Mouse (Mus musculus): ENCODE measurements around the gene Dda1. TPM values are rescaled to one million over a fixed set of nuclear protein-coding genes. Genes with fewer than 3 reads are reported as not detected.

The Dda1 gene
- polyA plus RNA-seq, 1 experiment = 38.2 TPM

DNA sequence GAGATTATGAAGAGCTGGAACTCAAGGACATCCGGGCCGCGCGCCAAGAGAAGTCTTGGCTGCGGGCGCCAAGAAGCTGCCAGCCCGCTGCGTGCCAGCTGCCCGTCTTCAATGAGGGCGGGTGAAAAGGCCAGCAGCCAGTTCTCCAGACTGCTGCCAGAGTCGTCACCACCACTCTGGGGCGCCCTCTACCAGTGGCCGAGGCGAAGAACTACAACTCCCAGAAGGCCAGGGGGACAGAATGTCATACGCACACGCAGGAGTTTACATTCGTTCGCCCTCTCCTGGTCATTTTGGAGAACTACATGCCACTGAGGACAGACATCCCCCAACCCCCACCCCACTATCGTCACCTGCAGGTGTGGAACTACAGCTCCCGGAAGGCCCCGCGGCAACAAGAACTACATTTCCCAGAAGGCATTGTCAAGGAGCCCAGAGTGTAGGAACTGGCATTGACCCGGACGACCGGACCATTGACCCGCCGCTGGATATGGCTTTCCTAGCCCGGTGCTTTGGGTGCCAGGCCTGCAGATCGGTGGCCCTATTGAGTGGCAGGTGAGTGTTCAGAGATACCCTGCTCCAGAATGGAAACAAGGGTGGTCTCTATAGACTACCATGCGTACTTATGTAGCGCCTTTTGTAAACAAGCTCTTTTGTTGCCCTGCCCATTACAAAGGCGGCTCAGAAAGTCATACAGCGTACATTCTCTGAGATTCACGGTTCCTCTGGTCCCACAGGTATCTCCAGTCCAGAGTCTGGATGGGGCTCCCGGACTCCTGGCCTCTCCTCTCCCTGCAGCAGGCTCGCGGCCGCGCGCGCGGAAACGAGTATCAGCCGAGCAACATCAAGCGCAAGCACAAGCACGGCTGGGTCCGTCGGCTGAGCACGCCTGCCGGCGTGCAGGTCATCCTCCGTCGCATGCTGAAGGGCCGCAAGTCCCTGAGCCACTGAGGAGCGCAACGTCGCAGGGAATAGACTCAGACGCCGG lies 4.2 kb upstream of the Dda1 start, which contains the start of gene Mrpl34:
Mrpl34 (plus strand) TSS at position 447 of the 988 bp plus-strand sequence.
- peak; percentile 94 for TF ChIP-seq CTCF (IDR thresholded peaks at IDR 0.05; ENCODE audit: low read depth, low read length)
- peak; percentile 64 for TF ChIP-seq POLR2A (IDR thresholded peaks at IDR 0.05; ENCODE audit: insufficient read depth, low read length)
- TF ChIP-seq EP300 (IDR thresholded peaks at IDR 0.05; ENCODE audit: insufficient read depth, low read depth, low read length) = no peak
- peak within 1 kb of the TSS; percentile 91 for H3K4me3 ChIP-seq (ENCODE audit: low read depth, low read length)
- peak within 1 kb of the TSS; percentile 84 for H3K9ac ChIP-seq (ENCODE audit: low read depth, poor library complexity, severe bottlenecking)
- H3K9me3 ChIP-seq (replicated peaks; ENCODE audit: control insufficient read depth, insufficient read depth, low read length, poor library complexity, severe bottlenecking) = no peaks in the 10 kb centered on the region
- peaks cover 3% of the 10 kb centered on the region; the same call in 1 of the 2 replicates for H3K36me3 ChIP-seq (ENCODE audit: control insufficient read depth, insufficient read depth, low read length, poor library complexity, severe bottlenecking)
- H3K27ac ChIP-seq (ENCODE audit: insufficient read depth, low read length) = peak within 1 kb of the TSS; percentile 3; the same call in 1 of the 2 replicates
- H3K27me3 ChIP-seq (ENCODE audit: control insufficient read depth, insufficient read depth, low read length, poor library complexity, severe bottlenecking) = 0 out of 2 replicates have a peak, but pooled peaks cover 2% of the 10 kb centered on the region
- H3K4me1 ChIP-seq (ENCODE audit: control insufficient read depth, insufficient read depth, low read length) = peaks cover 2% of the 10 kb centered on the region

DNA sequence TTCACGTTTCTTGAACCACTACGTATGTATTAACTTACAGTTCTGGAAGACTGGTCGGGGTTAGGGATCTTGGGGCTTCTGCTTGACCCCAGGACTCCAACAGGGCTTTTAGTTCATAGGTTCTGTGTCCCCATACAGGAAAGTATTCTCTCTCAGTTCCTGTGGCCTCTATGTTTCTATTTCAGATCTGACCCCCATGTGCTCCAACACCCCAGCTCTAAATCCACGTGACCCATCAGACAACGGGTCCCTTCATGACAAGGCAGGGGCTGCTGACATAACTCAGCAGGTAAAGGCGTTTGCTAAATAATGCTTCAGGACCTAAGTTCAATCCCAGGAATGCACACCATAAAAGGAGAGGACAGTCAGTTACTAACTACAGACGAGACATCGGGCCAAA lies 3.3 kb upstream of the Dda1 start:
- 0 out of 2 replicates have a peak overlapping the region, but pooled peaks have one; percentile 91 for H3K4me3 ChIP-seq (ENCODE audit: low read depth, low read length)
- peaks cover 3% of the 10 kb centered on the region; the same call in 1 of the 2 replicates for H3K36me3 ChIP-seq (ENCODE audit: control insufficient read depth, insufficient read depth, low read length, poor library complexity, severe bottlenecking)
- peaks cover 4% of the 10 kb centered on the region for H3K4me1 ChIP-seq (ENCODE audit: control insufficient read depth, insufficient read depth, low read length)
- H3K9me3 ChIP-seq (replicated peaks; ENCODE audit: control insufficient read depth, insufficient read depth, low read length, poor library complexity, severe bottlenecking) = no peaks in the 10 kb centered on the region
- peak overlapping the region; percentile 84 for H3K9ac ChIP-seq (ENCODE audit: low read depth, poor library complexity, severe bottlenecking)
- TF ChIP-seq CTCF (IDR thresholded peaks at IDR 0.05; ENCODE audit: low read depth, low read length) = no peak
- no peak for TF ChIP-seq EP300 (IDR thresholded peaks at IDR 0.05; ENCODE audit: insufficient read depth, low read depth, low read length)
- no peak for TF ChIP-seq POLR2A (IDR thresholded peaks at IDR 0.05; ENCODE audit: insufficient read depth, low read length)
- no peak overlapping the region for H3K27ac ChIP-seq (ENCODE audit: insufficient read depth, low read length)
- 0 out of 2 replicates have a peak, but pooled peaks cover 2% of the 10 kb centered on the region for H3K27me3 ChIP-seq (ENCODE audit: control insufficient read depth, insufficient read depth, low read length, poor library complexity, severe bottlenecking)

DNA sequence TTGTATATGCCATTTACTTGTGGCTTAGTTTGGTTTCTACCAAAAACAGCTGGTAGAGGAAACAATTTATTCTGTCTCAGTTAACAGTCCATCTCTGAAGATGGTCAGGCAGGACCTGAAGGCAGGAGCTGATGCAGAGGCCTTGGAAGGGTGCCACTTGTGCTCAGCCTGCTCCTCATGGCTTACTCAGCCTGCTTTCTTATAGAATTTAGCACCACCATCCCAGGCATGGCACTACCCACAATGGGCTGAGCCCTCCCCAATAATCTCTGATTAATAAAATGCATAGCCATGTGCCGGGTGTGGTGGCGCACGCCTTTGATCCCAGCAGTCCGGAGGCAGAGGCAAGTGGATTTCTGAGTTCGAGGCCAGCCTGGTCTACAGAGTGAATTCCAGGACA lies 2.8 kb upstream of the Dda1 start:
- Histone ChIP-seq H3K9ac (ENCODE audit: low read depth, poor library complexity, severe bottlenecking) (no peak overlapping the region), H3K27me3 (ENCODE audit: control insufficient read depth, insufficient read depth, low read length, poor library complexity, severe bottlenecking) (0 out of 2 replicates have a peak, but pooled peaks cover 2% of the 10 kb centered on the region), H3K4me3 (ENCODE audit: low read depth, low read length) (no peak overlapping the region), H3K4me1 (ENCODE audit: control insufficient read depth, insufficient read depth, low read length) (peaks cover 4% of the 10 kb centered on the region), H3K36me3 (ENCODE audit: control insufficient read depth, insufficient read depth, low read length, poor library complexity, severe bottlenecking) (peaks cover 3% of the 10 kb centered on the region; the same call in 1 of the 2 replicates), H3K9me3 (replicated peaks; ENCODE audit: control insufficient read depth, insufficient read depth, low read length, poor library complexity, severe bottlenecking) (no peaks in the 10 kb centered on the region), H3K27ac (ENCODE audit: insufficient read depth, low read length) (no peak overlapping the region)
- no peak for TF ChIP-seq CTCF (IDR thresholded peaks at IDR 0.05; ENCODE audit: low read depth, low read length)
- TF ChIP-seq EP300 (IDR thresholded peaks at IDR 0.05; ENCODE audit: insufficient read depth, low read depth, low read length) = no peak
- TF ChIP-seq POLR2A (IDR thresholded peaks at IDR 0.05; ENCODE audit: insufficient read depth, low read length) = no peak

DNA sequence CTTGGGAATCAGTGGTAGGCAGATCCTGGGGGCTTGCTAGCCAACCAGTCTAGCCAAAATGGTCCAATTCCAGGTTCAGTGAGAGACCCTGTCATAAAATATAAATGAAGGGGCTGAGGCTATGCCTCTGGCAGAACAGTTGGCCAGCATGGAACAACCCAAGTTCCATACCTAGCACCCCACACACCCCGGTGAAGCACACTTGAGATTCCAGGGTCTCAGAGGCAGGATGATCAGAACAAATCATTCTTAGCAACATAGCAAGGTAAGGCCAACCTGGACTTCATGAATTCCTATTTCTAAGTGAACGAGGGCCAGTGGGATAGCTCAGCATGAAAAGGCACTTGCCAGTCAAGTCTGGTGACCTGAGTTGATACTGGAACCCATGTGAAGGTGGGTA lies 1.8 kb upstream of the Dda1 start:
- no peaks in the 10 kb centered on the region for H3K9me3 ChIP-seq (replicated peaks; ENCODE audit: control insufficient read depth, insufficient read depth, low read length, poor library complexity, severe bottlenecking)
- peaks cover 3% of the 10 kb centered on the region; the same call in 1 of the 2 replicates for H3K36me3 ChIP-seq (ENCODE audit: control insufficient read depth, insufficient read depth, low read length, poor library complexity, severe bottlenecking)
- H3K9ac ChIP-seq (ENCODE audit: low read depth, poor library complexity, severe bottlenecking) = no peak overlapping the region
- H3K4me1 ChIP-seq (ENCODE audit: control insufficient read depth, insufficient read depth, low read length) = peaks cover 4% of the 10 kb centered on the region
- 0 out of 2 replicates have a peak, but pooled peaks cover 2% of the 10 kb centered on the region for H3K27me3 ChIP-seq (ENCODE audit: control insufficient read depth, insufficient read depth, low read length, poor library complexity, severe bottlenecking)
- H3K4me3 ChIP-seq (ENCODE audit: low read depth, low read length) = no peak overlapping the region
- no peak overlapping the region for H3K27ac ChIP-seq (ENCODE audit: insufficient read depth, low read length)
- TF ChIP-seq EP300 (IDR thresholded peaks at IDR 0.05; ENCODE audit: insufficient read depth, low read depth, low read length) (no peak), POLR2A (IDR thresholded peaks at IDR 0.05; ENCODE audit: insufficient read depth, low read length) (no peak), CTCF (IDR thresholded peaks at IDR 0.05; ENCODE audit: low read depth, low read length) (no peak)

DNA sequence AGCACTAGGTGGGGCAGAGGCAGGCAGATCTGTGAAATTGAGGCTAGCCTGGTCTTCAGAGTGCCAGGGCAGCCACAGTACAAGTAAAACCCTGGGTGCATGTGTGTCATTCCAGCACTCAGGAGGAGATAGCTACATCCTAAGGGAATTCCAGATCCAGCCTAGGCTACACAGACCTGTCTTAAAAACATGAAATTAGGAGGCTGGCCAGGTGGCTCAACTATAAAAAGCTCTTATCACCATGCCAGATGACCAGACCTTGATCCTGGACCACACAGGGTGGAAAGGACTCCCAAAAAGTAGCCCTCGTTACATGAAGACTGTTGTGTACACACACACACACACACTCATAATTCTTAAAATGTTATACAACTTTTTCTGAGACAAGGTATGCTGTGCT lies 998 bp upstream of the Dda1 start:
- no peaks in the 10 kb centered on the region for H3K9me3 ChIP-seq (replicated peaks; ENCODE audit: control insufficient read depth, insufficient read depth, low read length, poor library complexity, severe bottlenecking)
- TF ChIP-seq EP300 (IDR thresholded peaks at IDR 0.05; ENCODE audit: insufficient read depth, low read depth, low read length) (no peak), POLR2A (IDR thresholded peaks at IDR 0.05; ENCODE audit: insufficient read depth, low read length) (no peak)
- H3K36me3 ChIP-seq (ENCODE audit: control insufficient read depth, insufficient read depth, low read length, poor library complexity, severe bottlenecking) = peaks cover 3% of the 10 kb centered on the region; the same call in 1 of the 2 replicates
- H3K9ac ChIP-seq (ENCODE audit: low read depth, poor library complexity, severe bottlenecking) = no peak overlapping the region
- H3K27ac ChIP-seq (ENCODE audit: insufficient read depth, low read length) = no peak overlapping the region
- peaks cover 4% of the 10 kb centered on the region for H3K4me1 ChIP-seq (ENCODE audit: control insufficient read depth, insufficient read depth, low read length)
- no peaks in the 10 kb centered on the region for H3K27me3 ChIP-seq (ENCODE audit: control insufficient read depth, insufficient read depth, low read length, poor library complexity, severe bottlenecking)
- H3K4me3 ChIP-seq (ENCODE audit: low read depth, low read length) = no peak overlapping the region

Measured in ES-Bruce4 (cell line).